Mouse (Mus musculus): ENCODE results near the gene Ston2.
A peak's percentile ranks its signal among the peaks of the same experiment; 100 is the strongest.
"Not testable (repeated sequence)": the region's sequence is repeated elsewhere in the genome, so short reads cannot be mapped to it uniquely, and the experiment has no call there.

Gene Ston2

DNA sequence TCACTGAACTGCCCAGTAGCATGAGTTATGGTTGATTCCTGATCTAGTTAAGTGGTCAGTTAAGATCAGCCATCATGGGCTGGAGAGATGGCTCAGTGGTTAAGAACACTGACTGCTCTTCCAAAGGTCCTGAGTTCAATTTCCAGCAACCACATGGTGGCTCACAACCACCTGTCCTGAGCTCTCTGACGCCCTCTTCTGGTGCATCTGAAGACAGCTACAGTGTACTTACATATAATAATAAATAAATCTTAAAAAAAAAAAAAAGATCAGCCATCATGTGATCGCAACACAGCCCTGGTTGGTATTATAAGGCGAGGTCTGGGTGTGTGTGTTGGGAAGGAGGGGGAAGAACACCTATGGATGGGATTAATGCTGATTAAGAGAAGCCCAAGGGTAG, 259 bp upstream of the Ston2 start:
- DNase-seq = not testable (repeated sequence)

DNA sequence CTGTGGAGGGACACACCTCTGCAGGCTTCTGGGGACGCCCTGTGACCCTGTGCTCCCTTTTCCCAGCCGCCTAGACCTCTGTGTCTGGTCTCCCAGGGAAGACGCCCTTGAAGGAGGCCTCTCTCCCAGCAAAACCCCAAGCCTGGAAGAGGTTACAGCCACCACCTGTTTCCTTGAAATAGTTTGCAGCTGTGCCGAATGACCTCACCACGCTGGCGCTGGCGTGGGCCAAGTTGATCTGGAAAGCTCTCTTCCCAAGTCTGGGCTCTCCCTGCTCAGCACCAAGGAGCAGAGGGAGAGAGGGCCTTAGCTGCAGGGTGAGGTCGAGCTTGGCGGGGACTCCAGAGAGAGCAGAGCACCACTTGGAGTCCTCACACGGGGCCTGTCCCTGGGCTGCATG, 1.8 kb downstream of the Ston2 start:
- DNase-seq = no peak

DNA sequence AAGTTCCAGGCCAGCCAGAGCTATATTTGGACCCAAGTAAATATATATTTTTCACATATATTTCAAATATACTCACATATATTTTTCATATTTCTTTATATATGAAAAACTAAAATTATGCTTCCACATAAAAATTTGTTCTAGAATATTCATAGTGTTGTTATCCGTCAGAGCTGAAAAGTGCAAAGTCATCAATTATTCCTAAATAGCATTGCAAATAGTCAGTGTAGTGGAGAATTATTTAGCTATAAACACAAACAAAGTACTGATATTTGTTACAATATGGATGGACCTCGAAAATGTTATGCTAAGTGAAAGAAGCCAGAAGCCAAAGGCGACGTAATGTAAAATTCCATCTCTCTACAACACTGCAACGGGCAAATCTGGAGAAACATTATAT, 6.8 kb downstream of the Ston2 start:
- no peak for DNase-seq

DNA sequence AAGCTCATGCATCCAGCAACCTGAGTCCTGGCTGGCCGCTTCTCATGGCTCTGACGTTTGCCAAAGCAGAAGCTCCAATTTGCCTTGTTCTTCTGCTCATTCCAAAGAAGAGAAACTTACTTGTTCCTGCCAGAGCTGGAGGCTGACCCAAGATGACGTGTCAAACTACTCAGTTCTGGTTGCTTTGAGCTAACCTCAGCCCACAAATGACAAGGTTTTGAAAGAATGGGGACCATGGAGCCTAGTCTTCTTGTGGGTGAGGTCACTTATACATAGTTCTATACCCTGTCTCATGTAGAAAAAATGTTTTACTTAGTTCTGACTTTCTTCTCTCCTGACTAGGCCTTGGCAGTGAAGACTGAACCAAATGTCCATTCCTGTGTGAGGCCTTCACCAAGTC, 7.7 kb downstream of the Ston2 start:
- no peak for DNase-seq

DNA sequence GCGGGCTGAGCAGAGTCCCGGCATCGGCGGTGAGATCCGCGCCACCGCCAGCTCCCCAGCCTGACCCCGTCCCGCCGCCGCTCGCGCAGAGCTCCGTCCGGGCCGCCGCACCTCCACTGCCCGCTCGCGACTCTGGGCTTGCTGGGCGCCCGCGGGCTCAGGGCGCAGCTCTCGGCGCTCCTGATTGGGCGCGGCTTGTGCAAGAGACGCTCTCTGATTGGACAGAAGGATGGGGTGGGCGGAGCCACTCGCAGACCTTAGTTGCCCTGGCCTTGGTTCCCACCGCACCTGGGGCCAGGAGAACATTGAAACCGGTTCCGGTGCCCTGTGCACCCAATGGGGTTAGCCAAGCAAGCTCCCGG, 9.2 kb downstream of the Ston2 start:
- peak; percentile 25 for DNase-seq

DNA sequence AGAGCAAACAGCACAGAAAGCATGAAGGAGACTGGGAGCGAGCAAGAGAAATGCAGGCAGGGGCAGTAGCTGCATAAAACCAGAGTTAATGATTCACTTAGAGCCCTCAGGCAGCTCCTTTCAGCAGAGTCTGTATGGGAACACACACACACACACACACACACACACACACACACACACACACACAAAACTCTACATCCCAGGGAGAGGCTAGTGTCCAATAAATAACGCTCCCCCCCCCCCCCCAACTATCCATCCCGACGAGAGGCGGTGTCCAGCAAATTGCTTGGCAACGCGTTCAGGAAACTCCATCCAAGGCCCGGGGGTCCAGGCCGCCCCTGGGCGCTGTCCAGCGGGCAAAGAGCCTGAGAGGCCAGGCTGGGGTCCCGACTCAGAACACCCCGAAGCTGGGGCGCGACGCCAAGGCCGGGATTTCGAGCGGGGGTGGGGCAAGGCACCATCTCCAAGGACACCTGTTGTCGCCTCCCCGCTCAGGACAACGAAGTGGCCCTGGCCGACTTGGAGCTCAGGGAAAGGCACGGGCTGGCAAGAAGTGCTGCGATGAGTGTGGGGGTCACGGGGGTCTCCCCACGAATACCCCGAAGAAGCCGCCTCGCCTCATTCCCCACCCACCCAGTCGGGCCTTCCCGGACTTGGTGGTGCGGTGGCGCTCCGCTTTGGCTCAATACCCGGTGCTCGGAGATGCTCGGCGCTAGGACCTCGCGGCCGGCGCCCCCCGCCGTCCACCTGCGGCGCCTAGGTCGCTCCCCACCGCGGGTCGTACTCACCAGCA, 9.8 kb downstream of the Ston2 start:
- peak; percentile 20 for DNase-seq

DNA sequence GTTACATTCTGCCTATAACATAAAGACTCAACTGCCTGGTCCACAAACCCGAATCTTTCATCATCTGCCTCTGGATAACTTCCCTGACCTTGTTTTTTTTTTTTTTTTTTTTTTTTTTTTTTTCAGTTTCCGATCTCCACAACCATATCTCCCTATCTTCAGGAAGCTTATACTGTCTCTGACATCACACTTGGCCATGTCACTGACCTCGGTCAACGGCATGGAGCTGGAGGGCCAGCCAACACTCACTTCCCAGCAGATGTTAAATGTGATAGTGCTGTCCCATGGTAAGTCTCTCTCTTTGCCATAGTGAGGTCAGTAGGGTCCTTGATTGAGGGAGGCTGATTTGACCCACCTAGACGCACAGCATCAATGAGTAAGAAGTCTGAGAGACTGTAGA, 11.8 kb downstream of the Ston2 start:
- DNase-seq = no peak

DNA sequence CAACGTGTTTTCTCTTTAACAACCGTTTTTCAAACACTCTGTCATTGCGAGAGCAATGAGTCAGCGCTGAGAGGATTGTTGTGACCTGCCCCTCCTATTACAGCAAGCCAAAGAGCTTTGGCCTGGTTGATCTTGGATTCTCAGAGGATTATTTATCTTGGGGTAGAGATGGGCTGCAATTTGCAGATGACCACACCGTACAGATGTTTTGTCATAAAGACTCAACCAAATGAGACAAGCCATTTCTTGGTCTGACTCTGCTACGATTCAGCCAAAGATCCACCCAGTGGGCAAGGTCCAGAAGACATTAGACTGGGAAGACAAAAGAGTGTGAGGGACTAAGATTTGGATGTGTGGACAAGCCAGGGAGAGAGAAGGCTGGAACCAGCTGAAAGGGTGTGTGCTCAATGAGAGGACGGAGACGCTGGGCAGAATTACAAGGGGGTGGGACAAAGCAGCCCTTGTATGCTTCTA, 13.3 kb downstream of the Ston2 start:
- no peak for DNase-seq

DNA sequence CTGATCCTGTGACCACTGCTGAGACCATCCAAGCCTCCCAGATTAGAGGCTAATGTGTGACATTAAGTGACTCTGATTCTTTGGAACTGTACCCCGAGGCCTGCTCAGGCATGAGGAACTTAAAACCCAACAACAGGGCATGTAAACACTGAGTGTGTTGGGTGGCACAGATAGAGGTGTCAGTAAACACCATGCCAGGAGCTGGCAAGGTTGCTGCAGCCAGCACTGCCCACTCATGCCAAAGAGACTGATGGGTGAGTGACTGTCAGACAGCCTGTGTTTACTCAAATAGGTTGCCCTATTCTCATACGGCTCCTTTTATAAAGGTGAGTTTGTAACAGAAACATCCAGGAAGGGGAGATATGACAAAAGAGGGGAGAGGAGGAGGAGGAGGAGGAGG, 19.3 kb downstream of the Ston2 start:
- DNase-seq = no peak

DNA sequence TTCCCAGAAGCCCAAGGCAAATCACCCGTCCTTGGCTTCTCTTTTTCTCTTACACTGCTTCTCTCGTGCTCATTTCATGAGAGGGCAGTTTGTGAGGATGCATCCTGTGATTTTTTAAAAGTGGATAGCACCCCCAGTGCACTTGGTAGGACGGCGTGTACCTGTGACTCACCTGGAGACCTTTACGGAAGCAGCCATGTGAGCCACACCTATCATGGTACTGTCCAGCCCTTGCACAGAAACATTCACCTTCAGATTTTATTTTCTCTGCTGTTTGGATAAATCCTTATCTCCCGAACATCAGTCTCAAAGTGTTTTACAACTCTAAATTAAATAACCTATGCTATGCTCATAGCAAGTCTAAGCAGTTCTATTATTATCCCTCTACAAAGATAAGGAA, 20.0 kb downstream of the Ston2 start:
- no peak for DNase-seq

DNA sequence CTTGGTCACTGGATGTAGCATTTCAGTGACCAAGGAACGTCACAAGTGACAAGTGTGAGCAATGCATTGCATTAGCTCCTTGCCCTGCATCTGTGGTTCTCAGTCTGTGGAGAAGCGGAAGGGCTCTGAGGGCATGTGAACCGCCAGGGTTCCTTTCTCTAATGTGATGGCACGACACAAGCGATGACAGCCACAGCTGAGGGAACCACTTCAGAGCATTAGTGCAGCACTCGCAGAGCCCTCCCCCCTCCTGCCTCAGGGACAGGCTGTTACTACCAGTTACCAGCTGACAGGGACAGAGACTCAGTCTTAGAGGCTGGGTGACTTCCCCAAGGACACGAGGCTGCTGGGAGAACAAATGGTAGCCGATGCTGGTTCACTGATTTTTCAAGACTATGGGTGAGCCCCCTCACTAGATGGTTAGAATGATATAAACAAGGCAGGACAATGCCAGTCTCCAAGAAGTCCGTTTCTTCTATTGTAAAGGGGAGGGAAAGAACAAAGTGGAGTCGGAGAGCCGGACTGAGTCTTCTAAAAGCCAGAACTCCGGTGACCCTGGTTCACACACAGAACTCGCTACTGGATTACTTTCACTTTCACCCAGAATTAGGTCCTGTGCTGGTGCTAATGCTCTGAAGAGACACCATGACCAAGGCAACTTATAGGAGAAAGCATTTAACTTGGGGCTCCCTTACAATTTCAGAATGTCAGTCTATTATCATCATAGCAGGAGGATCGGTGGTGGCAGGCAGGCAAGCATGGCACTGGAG, 21.7 kb downstream of the Ston2 start:
- DNase-seq = peak; percentile 8

DNA sequence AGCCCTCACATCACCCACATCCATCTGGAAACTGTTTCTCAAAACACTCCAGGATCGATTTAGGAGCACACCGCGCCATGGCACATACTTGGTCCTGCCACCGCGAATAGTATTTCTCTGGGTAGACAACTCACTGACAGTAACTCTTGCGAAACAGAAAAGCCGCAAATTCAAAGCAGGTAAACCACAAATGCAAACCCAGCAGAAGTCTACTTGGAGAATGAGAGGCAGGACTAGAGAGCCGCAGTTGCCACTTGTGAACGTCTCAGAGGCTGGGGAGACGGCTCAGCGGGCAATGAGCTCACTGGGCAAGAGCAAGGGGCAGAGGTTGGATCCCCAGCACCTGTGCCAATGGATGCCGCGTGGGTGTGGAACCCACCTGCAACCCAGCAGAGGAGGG, 22.7 kb downstream of the Ston2 start:
- no peak for DNase-seq

DNA sequence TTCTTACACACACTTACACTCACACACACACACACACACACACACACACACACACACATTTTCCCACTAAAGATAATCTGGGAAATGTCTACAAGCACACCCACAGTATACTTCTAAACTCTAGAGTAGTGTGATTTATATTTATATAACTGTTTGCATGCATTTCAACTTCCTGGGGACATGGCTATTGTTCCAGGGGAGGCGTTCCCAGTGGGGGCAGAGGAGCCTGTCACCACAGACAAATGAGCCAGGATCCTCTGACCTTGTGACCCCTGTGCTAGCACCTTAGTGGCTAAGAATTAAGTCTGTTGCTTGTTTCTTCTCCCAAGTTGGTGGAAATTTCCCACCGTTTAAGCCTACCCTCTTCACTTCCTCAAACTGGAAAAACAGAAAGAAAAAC, 23.1 kb downstream of the Ston2 start:
- no peak for DNase-seq

DNA sequence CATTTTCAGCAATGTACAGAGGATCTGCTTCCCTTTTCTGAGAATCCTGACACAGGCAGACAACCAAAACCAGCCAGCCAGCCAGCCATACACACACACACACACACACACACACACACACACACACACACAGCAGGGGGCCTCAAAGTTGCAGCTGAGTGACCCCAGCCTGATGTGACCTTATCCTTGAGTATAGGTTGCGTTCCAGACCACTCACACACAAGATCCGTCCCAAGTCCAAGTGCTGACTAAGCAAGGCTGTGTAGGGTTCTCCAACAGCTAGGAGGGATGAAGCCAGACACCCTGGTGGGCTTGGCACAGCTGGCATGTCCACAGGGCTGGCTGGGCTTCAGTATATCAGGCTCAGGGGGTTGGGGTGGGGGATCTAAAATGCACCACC, 23.7 kb downstream of the Ston2 start:
- DNase-seq = no peak

DNA sequence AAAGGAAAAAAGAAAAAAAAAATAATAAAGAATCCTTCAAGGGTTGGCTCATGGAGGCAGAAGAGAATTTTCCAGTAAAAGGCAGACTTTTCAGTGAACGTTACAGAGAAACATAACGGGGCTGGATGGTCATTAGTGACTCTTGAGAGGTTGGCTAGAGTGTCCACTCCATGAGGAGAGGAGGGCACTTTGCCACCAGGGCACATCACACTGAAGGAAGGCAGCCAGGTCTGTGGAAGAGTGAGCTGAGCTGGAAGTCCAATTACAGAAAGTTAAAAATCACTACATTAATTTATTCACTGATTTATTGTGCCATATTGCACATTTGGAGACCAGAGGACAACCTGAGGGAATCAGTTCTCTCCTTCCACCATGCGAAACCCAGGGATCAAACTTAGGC, 28.4 kb downstream of the Ston2 start:
- no peak for DNase-seq

DNA sequence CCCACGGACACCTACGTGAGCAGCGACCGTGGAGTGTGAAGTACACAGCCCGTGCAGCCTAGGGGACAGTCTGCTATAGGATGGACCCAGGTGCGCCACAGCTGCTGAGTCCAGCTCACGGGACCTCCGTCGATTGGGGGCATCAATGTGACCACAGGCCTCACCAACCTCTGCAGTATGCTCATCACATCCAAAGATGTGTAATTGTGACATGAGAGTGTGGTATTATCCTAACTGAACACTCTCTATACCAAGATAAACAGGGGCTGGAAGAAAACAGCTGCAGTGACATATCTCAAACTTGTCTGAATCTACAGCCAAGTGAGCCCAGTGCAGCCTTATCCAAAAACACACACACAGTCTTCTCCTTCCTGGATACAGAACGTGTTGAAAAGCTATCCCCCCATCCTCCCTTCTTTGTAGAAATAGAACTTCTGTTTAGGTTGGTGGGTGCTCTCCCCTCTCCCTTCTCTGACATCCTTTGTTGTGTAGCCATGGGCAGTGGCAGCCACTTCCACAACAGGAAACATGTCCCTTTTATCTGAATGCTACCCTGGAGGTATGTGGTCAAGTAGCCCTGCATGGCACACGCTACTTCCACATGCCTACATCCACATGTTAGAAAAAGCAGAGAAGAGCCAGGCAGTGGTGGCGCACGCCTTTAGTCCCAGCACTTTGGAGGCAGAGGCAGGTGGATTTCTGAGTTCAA, 30.2 kb downstream of the Ston2 start:
- DNase-seq = no peak

DNA sequence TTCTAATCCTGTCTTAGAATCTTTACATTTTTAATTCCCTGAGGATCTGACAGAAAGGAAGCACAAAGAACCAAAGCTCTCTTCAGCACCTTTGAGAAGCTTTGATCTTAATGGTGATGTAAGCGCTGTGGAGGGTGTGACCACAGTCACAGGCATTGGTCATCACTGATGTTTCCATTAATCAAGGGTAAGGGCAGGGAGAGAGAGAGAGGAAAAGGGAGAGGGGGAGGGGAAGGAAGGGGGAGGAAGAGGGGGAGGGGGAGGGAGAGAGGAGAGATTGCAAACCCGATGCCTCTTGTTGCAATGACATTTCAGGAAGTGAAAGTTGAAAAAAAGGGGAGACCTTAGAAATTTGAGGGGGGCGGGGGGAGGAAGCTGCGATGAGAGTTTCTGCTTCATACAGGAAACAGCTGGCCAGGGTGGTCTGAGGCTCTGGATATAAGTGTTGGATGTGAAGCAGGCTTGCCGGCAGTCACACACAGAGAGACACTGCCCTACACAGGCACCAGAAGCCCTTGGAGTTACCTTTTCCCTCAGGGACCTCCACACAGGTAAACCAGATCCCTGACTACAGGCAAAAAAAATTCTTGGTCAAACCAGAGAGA, 31.5 kb downstream of the Ston2 start:
- no peak for DNase-seq

DNA sequence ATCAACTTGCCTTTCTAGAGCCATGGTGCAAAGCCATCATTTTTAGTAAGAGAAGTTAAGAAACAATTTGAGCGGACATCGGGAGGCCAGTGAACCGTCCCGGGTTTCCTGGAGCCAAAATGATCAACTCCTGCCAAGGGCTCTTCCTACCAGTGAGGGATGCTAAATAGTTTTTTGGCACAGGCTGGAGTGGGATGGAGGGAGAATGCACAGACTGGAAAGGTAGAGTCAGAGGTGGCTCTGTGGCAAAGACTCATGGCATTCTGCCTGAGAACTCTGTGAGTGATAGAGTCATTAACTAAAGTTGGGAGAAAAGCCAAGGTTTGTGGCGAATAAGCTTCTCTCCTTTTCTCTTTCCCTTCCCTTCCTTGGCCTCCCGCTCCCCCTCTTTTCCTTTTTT, 33.6 kb downstream of the Ston2 start:
- DNase-seq = no peak

DNA sequence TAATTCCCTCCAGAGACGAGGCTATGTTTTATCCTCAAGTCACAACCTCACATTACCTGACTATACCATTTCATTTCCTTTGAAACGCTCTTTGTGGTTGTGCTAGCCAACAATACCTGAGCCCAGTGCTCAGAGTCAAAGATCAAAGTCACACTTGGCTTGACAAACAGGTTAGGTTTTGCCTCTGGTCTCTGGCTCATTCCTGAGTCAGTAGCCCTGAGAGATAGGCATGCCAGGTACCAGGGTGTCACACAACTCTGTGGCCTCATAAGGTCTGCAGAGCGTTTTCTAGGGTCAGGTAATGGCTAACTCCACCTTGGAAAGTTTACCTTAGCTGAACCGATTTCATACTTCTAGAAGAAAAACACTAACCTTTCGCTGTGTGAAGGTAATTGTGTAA, 35.5 kb downstream of the Ston2 start:
- no peak for DNase-seq

DNA sequence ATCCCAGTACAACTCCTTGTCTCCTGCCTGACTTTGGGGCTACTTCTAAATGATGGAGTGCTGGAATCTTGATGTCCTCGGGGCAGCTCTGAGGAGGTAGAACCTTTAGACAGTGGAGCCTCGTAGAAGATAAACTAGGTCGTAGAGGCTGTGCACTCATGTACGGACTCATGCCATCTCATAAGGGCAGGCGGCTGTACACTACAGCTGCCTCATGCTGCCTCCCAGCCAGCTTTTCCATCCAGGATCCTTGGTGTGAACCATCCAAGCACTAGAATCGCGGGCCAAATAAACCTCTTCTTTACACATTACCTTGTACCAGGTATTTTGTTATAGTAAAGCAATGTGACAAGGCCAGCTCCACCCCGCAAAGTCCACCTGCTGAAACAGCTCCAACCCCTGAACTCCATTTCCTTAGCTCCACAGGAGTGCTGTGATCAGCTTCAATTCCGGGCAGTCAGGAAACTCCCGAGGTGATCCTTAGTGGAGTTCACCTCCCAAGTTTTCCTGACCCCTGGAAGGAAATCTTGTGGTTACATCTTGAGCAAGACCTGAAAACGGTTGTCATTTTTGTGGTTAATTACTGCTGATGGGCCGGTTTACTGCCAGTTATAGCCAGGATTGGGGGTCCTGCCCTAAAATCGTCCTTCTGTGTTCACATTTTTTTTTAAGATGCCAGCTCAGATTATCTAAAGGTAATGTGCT, 36.1 kb downstream of the Ston2 start:
- no peak for DNase-seq

DNA sequence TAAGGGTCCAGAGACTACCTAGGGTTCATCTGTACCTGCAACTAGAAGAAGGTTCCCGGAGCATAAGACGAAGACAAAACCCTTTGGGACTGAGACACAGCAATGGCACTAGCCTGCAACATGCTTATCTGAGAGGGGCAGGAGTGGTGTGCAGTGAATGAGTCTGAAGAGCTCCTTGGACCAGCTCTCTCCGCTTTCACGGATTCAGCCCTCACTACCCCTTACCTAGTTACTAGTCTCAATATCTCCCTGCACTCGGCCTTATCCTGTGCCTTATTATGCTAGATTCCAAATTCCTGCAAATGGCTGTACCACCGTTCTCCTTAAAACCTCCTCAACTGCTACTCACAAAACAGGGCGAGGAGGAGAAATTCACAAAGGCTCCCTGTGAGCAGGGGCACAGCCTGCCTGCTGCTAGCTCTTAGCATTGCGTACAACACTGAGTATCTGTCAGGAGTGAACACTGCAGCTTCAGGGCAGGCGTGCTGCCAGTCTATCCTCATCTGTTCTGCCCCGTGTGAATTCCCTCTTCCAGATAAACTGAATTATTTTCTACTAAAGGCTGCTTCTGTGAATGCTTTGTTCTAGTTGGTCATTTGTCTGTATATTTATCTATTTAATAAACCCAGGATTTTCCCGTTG, 38.5 kb downstream of the Ston2 start:
- no peak for DNase-seq

DNA sequence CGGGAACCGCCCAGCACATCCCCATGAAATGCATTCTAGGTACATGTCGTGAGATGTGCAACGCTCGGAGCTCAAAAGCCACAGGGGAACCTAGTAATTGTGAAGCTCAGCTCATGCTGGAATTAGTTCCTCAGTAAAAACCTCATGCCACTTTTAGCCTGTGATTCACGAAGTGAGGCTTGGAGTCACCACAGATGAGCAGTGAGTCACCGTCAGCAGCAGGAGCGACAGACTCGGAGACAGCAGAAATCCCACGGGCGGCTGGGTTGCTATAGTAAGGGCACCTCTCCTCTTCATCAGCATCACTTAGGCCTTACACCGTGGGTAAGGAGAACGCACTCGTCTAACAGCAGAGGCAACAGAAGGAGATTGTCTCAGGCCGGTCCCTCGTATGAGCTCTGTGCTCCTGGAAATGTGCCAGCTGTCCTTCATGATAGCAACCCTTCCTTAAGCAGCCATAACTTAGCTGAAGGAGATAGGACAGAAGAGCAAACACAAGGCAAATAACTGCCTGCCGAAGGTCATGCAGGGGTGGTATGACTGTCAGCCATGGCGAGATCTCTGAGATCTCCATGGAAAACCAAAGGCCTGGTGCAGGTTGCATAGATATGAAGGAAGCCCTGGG, 39.8 kb downstream of the Ston2 start:
- no peak for DNase-seq

Measured in cerebellum, adult 11 months (tissue).